Mouse (Mus musculus) ES-E14 (cell line): ENCODE measurements at regions not wholly inside any gene's neighbourhood (a gene's known extent, or its start where the extent isn't known, plus 50 kb on each side); places are given as distances from the start of the nearest gene placed in this dataset.

ENCODE experiments used
- DNase-seq: peaks from one replicate; pipeline ENCODE4 v3.0.0-alpha.2; 2013; ENCODE audit warnings: low read depth, low spot score
- H3K27ac ChIP-seq: 2 replicates; pipeline ENCODE4 v1.5.1; 2012; ENCODE audit warnings: low read depth, mild to moderate bottlenecking, low read length, moderate library complexity, mixed read lengths; ENCODE audit not compliant: poor library complexity, insufficient read depth, severe bottlenecking
- H3K36me3 ChIP-seq: 2 replicates; pipeline ENCODE4 v1.6.1; 2012; ENCODE audit warnings: mild to moderate bottlenecking, low read length, moderate library complexity, mixed read lengths; ENCODE audit not compliant: control insufficient read depth, poor library complexity, insufficient read depth, severe bottlenecking
- H3K4me1 ChIP-seq, 2 experiments: fragments of 150-350 bp in 1 of 2; sonication (generic) in 1 of 2; 2 replicates each; pipeline ENCODE4 v1.6.1; 2012; ENCODE audit warnings: low read length in 2 of 2, mild to moderate bottlenecking in 1 of 2, mixed read lengths in 1 of 2; ENCODE audit not compliant: control insufficient read depth in 2 of 2, insufficient read depth in 2 of 2, poor library complexity in 1 of 2
- H3K4me3 ChIP-seq, 2 experiments: fragments of 150-350 bp in 1 of 2; sonication (generic) in 1 of 2; 2 replicates each; pipeline ENCODE4 v1.5.1; 2012; ENCODE audit warnings: low read length in 2 of 2, low read depth in 1 of 2, mild to moderate bottlenecking in 1 of 2, mixed read lengths in 1 of 2; ENCODE audit not compliant: insufficient read depth in 1 of 2, poor library complexity in 1 of 2, severe bottlenecking in 1 of 2
- H3K9ac ChIP-seq: 2 replicates; pipeline ENCODE4 v1.6.1; 2012; ENCODE audit warnings: low read depth, mild to moderate bottlenecking, low read length, mixed read lengths; ENCODE audit not compliant: poor library complexity, insufficient read depth, severe bottlenecking
- H3K9me3 ChIP-seq: fragments of 150-350 bp; sonication (generic); 2 replicates; pipeline ENCODE4 v1.6.1; 2012; ENCODE audit warnings: low read depth, mild to moderate bottlenecking, low read length; ENCODE audit not compliant: control insufficient read depth, insufficient read depth
- CHD2 ChIP-seq: IDR thresholded peaks from 2 replicates; pipeline ENCODE4 v1.6.1; 2014; ENCODE audit warnings: mild to moderate bottlenecking, low read depth, low read length, inconsistent platforms
- HCFC1 ChIP-seq: IDR thresholded peaks from 2 replicates; pipeline ENCODE4 v1.6.1; 2012; ENCODE audit warnings: low read length, inconsistent platforms, borderline replicate concordance; ENCODE audit not compliant: insufficient read depth
- MAFK ChIP-seq: IDR thresholded peaks from 2 replicates; pipeline ENCODE4 v1.6.1; 2014; ENCODE audit warnings: mild to moderate bottlenecking, low read depth, low read length, inconsistent platforms; ENCODE audit not compliant: insufficient read depth
- ZC3H11A ChIP-seq: IDR thresholded peaks from 2 replicates; pipeline ENCODE4 v1.6.1; 2012; ENCODE audit warnings: low read depth, mild to moderate bottlenecking, inconsistent platforms, low read length, borderline replicate concordance
- ZNF384 ChIP-seq: IDR thresholded peaks from 2 replicates; pipeline ENCODE4 v1.6.1; 2012; ENCODE audit warnings: low read depth, low read length, inconsistent platforms
- in situ Hi-C, 2 experiments: fragments of 600-800 bp; cut with MboI; formaldehyde crosslinking; loops; one replicate each; pipeline ENCODE4 v1.15.1; 2025; ENCODE audit warnings: low sequenced_read_pairs in 2 of 2, inconsistent platforms in 1 of 2; ENCODE audit not compliant: unreplicated experiment in 2 of 2

DNA sequence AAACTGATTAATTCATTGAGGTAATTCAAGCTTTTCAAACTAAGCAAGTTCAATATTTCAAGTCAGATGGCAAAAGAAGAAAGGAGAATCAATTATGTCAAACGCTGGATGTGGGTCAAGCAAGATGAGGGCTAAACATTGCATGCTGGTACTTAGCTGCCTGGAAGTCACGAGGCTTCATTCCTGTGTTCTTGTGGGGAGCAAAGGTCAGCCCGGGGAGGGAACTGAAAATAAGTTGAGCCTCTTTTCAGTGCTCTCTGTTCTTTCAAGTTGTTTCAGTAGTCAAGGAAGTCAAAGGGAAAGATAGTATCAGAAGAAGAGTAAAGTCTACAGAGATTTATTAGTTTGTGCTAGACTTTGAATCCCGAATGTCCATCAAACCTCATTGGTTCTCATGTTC, 122.9 kb upstream of the Fat1 start:
- TF ChIP-seq ZC3H11A (no peak), CHD2 (no peak), HCFC1 (no peak), ZNF384 (no peak), MAFK (no peak)
- Histone ChIP-seq H3K9ac (no peak overlapping the region), H3K4me3 (no peak overlapping the region), H3K4me1 (no peaks in the 10 kb centered on the region), H3K27ac (no peak overlapping the region), H3K9me3 (no peaks in the 10 kb centered on the region), H3K36me3 (no peaks in the 10 kb centered on the region)
- in situ Hi-C loops: no loop called here
- DNase-seq: no peak

DNA sequence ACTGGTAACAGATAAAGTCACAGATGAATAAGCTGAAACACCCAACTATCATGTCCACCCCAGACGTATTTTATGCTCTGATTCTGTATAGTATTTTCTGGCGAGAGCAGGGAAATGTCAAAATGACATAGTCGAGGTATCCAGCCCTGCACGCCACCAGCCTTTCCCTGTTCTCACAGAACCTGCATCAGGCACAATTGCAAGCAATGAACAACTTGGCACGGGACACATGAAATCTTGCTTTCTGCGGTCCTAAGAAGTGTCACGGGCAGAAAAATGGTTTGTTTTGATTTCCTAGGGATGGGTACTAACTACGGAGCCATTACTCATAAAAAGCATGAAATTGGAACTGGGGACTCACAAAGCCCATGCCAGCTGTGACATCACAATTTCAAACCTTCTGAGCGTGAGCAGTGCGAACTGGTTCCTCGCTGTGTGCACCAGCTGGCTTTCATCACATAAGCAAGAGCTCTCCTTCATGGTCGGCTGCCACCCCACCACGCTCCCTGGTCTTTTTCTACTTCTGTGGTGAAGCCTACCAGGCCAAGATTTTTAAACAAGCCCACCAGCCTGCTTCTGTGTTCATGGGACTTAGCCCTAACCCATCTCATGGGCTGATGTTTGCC, 117.6 kb upstream of the Fat1 start:
- Histone ChIP-seq H3K4me3 (no peak overlapping the region), H3K4me1 (no peaks in the 10 kb centered on the region), H3K27ac (no peak overlapping the region), H3K36me3 (no peaks in the 10 kb centered on the region), H3K9me3 (no peaks in the 10 kb centered on the region), H3K9ac (no peak overlapping the region)
- no peak for TF ChIP-seq HCFC1
- no peak for TF ChIP-seq ZNF384
- TF ChIP-seq MAFK: no peak
- no peak for TF ChIP-seq CHD2
- TF ChIP-seq ZC3H11A: no peak
- DNase-seq: no peak
- in situ Hi-C loops: no loop called here

DNA sequence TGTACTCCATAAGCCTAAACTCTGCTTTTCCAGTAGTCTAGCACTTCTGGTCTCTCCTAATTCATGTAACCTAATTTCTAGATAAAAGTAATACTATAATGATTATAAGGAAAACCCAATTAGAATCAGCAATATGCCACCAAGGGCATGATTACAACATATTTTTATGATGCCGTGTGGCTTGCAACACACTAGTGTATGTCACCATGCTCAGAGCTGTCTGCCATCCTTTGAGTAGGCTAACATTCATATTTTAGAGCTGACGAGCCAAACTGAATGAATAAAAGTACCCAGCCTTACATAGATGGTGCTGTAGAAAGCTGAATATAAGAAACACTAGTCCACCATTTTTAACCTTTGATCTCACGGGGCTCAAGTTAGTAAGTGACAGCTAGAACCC, 116.0 kb upstream of the Fat1 start:
- Histone ChIP-seq H3K27ac (no peak overlapping the region), H3K9me3 (no peaks in the 10 kb centered on the region), H3K4me1 (no peaks in the 10 kb centered on the region), H3K4me3 (no peak overlapping the region), H3K9ac (no peak overlapping the region), H3K36me3 (no peaks in the 10 kb centered on the region)
- no peak for DNase-seq
- TF ChIP-seq MAFK (no peak), ZNF384 (no peak), ZC3H11A (no peak), HCFC1 (no peak), CHD2 (no peak)
- in situ Hi-C loops: no loop called here

DNA sequence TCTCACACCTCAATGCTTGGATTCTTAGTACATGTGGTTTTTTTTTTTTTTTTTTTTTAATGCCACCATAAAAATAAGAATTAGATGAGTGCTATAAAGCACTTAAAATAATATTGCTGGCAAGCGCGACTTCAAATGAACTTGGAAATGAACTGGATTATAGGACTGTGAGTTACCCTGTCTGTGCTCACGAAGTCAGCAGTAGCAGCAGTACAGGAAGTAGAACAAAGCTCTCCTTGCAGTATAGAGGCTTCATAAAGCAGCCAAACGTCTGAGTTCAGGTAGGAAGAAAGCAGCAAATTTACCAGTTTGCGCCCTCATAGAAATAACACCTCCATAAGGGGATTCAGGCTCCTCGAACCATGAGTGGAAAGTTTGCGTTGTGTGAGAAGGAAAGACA, 115.6 kb upstream of the Fat1 start:
- Histone ChIP-seq H3K36me3 (no peaks in the 10 kb centered on the region), H3K4me1 (no peaks in the 10 kb centered on the region), H3K27ac (no peak overlapping the region), H3K4me3 (no peak overlapping the region), H3K9ac (no peak overlapping the region), H3K9me3 (no peaks in the 10 kb centered on the region)
- in situ Hi-C loops: no loop called here
- no peak for TF ChIP-seq MAFK
- no peak for TF ChIP-seq ZNF384
- no peak for TF ChIP-seq CHD2
- no peak for TF ChIP-seq ZC3H11A
- no peak for TF ChIP-seq HCFC1
- DNase-seq: no peak

DNA sequence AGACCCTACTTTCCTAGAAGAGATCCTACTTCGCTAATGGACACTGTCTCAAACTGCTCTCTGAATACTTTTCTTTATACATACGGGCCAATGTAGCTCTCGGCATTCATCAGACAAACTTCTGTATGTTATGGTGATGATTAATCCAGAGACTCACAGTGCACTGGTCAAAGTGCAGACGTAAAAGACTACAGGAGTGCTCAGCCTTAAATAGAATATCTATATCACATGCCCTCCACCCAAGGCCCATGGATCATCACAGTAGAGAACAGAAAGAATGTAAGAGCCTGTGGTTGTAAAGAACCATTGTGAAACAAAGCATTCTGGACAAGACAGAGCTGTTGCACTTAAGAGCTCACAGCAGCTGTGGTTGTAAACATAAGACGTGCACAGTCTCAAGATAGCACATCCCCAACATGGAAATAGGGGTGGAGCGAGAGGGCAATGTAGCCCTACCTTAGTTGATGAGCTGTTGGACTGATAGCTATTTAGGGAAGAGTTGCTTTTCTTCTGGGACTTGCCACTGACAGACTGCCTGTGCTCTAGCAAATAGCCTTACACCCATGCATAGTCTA, 110.0 kb upstream of the Fat1 start:
- no peaks in the 10 kb centered on the region for H3K9me3 ChIP-seq
- H3K9ac ChIP-seq: no peak overlapping the region
- H3K27ac ChIP-seq: no peak overlapping the region
- TF ChIP-seq ZC3H11A (no peak), ZNF384 (no peak), MAFK (no peak), CHD2 (no peak), HCFC1 (no peak)
- no peak for DNase-seq
- H3K36me3 ChIP-seq: no peaks in the 10 kb centered on the region
- H3K4me1 ChIP-seq: no peaks in the 10 kb centered on the region
- in situ Hi-C loops: no loop called here
- H3K4me3 ChIP-seq: no peak overlapping the region
